Mouse (Mus musculus) hindbrain, postnatal 0 days (tissue): Measurements from ENCODE around the gene Cds1. TPM values are rescaled to one million over a fixed set of nuclear protein-coding genes. Genes with fewer than 3 reads are reported as not detected.
A peak's percentile ranks its signal among the peaks of the same experiment; 100 is the strongest.
"Not testable (repeated sequence)": the region's sequence is repeated elsewhere in the genome, so short reads cannot be mapped to it uniquely, and the experiment has no call there.

Experiments used
- ATAC-seq: fragments of 200-750 bp; cut with Nextera tagmentation; 2 replicates; pipeline ENCODE4 v1.8.0; 2017; ENCODE audit warnings: mild to moderate bottlenecking, moderate TSS enrichment, moderate library complexity
- DNase-seq: peaks from one replicate; pipeline ENCODE4 v3.0.0-alpha.2; 2015; ENCODE audit warnings: low spot score
- H3K27ac ChIP-seq: fragments of 300-500 bp; sonication (generic); 2 replicates; pipeline ENCODE4 v1.5.1; 2014; ENCODE audit warnings: mild to moderate bottlenecking
- H3K27me3 ChIP-seq: fragments of 300-500 bp; sonication (generic); 2 replicates; pipeline ENCODE4 v1.6.1; 2014; ENCODE audit warnings: low read length, mixed read lengths; ENCODE audit not compliant: insufficient read depth
- H3K36me3 ChIP-seq: fragments of 300-500 bp; sonication (generic); 2 replicates; pipeline ENCODE4 v1.6.1; 2014; ENCODE audit warnings: low read length, mixed read lengths; ENCODE audit not compliant: insufficient read depth
- H3K4me1 ChIP-seq: fragments of 300-500 bp; sonication (generic); 2 replicates; pipeline ENCODE4 v1.6.1; 2014; ENCODE audit warnings: antibody characterized with exemption, low read length, mixed read lengths; ENCODE audit not compliant: insufficient read depth
- H3K4me2 ChIP-seq: fragments of 300-500 bp; sonication (generic); 2 replicates; pipeline ENCODE4 v1.6.1; 2014; ENCODE audit warnings: low read depth, mild to moderate bottlenecking, low read length, moderate library complexity, mixed read lengths
- H3K4me3 ChIP-seq: fragments of 300-500 bp; sonication (generic); 2 replicates; pipeline ENCODE4 v1.5.1; 2014; ENCODE audit warnings: low read length
- H3K9ac ChIP-seq: fragments of 300-500 bp; sonication (generic); replicated peaks from 2 replicates; pipeline ENCODE4 v1.6.1; 2014; ENCODE audit warnings: mild to moderate bottlenecking, low read length, moderate library complexity, mixed read lengths
- H3K9me3 ChIP-seq: fragments of 300-500 bp; sonication (generic); 2 replicates; pipeline ENCODE4 v1.6.1; 2016; ENCODE audit warnings: low read length, mixed read lengths
- CTCF ChIP-seq: IDR thresholded peaks from 2 replicates; pipeline ENCODE4 v1.5.1; 2016; ENCODE audit warnings: antibody characterized with exemption, control low read depth, low read depth
- WGBS: fragments of 180-500 bp; shearing (Covaris S2); extraction: QIAGEN DNeasy Blood & Tissue Kit; methylation state at CpG from one replicate; pipeline ENCODE4 v1.1.7; 2014; 5-methylcytosine and 5-hydroxymethylcytosine counted together
- polyA plus RNA-seq: library from polyadenylated mRNA; unstranded; fragments of >200 nt; fragmentation: Nextera tagmentation; extraction: Ambion mirVana; gene quantifications from 2 replicates; pipeline ENCODE4 v1.2.1, GENCODE M21; 2015
- total RNA-seq: library from RNA; depleted of rRNA; stranded (reverse); fragments of >200 nt; gene quantifications from 2 replicates; pipeline ENCODE4 v1.2.3, GENCODE M21; 2014

Cds1 gene
- total and polyA plus RNA-seq, 2 experiments from 2014 or later = 11.1 to 20.2 TPM

DNA sequence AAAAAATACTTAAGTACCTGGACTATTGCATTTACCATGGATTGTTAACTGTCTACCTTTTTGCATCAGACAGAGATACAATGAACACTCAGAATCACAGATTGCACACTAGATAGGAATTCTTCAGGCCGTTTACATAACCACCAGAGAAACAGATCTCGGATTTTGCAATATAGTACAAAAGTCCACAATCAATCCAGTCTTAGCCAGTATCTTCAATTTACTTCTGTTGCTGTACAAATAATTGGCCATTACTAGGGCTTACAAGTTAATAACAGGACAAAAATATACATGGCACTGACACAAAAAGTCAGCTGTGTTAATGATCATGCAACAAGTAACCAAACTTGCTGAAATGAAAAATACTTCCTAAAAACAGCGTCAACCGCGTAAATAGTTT is 68.1 kb downstream of the Cds1 start:
- Histone ChIP-seq H3K4me1 (peaks cover 3% of the 10 kb centered on the region; the same call in 1 of the 2 replicates), H3K27me3 (no peaks in the 10 kb centered on the region), H3K4me3 (no peak overlapping the region), H3K4me2 (no peak overlapping the region), H3K36me3 (peaks cover 26% of the 10 kb centered on the region), H3K27ac (no peak overlapping the region), H3K9ac (no peak overlapping the region), H3K9me3 (no peaks in the 10 kb centered on the region)
- ATAC-seq (no peak), DNase-seq (no peak)
- 94% methylated on average over 5 of the region's 5 CpGs for WGBS
- TF ChIP-seq CTCF = no peak

DNA sequence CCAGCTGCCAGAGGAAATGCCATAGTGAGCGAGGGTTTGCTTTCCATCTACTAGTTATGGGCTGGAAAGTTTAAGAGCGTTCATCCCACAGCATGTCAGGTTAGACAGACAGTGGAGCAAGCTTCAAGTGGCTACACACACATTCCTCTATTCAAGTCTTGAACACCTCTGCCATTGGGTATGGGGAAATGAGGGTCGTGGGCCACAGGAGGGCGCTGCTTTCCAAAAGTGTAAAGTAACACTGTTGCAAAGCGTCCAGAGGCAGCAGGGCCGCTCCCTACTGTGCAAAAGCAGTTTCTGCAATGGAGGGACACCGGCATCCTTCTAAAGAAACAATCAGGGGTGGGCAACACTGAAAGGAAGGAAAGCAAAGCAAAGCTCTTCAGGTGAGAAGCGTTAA is 68.9 kb downstream of the Cds1 start:
- Histone ChIP-seq H3K27me3 (no peaks in the 10 kb centered on the region), H3K36me3 (peaks cover 26% of the 10 kb centered on the region), H3K9me3 (no peaks in the 10 kb centered on the region), H3K9ac (no peak overlapping the region), H3K4me1 (peaks cover 2% of the 10 kb centered on the region; the same call in 1 of the 2 replicates), H3K27ac (no peak overlapping the region), H3K4me3 (no peak overlapping the region), H3K4me2 (no peak overlapping the region)
- ATAC-seq (no peak), DNase-seq (no peak)
- 65% methylated on average over 8 of the region's 8 CpGs for WGBS
- TF ChIP-seq CTCF = peak; percentile 13; the same call in 1 of the 2 replicates

DNA sequence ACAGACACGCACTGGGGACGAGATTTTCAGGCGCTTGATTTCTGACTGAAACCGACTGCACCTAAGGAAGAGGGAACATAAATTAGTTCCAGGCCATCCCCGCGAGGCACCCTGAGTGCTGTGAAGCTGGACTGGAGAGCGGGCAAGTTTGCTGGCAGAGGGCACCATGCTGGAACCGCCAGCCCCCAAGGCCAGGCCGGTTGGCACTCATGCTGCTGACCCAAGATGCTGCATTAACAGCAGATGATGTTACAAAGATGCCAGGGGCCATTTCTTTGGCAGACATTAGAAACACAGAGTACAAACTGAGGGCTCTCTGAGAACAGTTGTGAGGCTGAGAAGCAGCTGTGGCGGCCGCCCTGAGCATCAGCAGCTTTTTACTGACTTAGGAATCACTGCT is 71.3 kb downstream of the Cds1 start:
- no peak for TF ChIP-seq CTCF
- H3K4me1 ChIP-seq = no peaks in the 10 kb centered on the region
- no peak overlapping the region for H3K9ac ChIP-seq
- H3K4me2 ChIP-seq = no peak overlapping the region
- H3K4me3 ChIP-seq = no peak overlapping the region
- H3K27ac ChIP-seq = no peak overlapping the region
- 86% methylated on average over 11 of the region's 11 CpGs for WGBS
- DNase-seq (no peak), ATAC-seq (no peak)
- no peaks in the 10 kb centered on the region for H3K27me3 ChIP-seq
- no peaks in the 10 kb centered on the region for H3K9me3 ChIP-seq
- peaks cover 37% of the 10 kb centered on the region for H3K36me3 ChIP-seq

DNA sequence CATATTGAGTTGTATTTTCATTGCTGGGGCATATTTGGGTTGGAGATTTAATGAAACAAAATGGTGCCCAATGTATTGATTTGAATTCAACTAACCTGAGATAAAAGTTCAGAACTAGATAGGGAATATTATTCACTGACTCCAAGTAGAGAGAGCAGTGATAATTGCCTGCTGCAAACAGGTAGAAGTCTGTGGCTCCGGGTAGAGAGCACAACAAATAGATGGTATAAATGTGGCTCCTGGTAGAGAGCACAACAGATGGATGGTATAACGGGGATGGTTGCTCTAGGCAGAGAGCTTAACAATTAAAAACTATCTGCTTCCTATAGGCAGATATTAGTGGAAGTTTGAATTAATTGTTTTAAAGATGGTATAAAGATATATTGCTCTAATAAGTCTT is 72.7 kb downstream of the Cds1 start:
- H3K4me3 ChIP-seq, H3K27ac ChIP-seq, H3K27me3 ChIP-seq, H3K4me1 ChIP-seq, H3K4me2 ChIP-seq, H3K9me3 ChIP-seq, DNase-seq, H3K9ac ChIP-seq, ATAC-seq: not testable (repeated sequence)
- peaks cover 48% of the 10 kb centered on the region for H3K36me3 ChIP-seq
- WGBS = 91% methylated on average over 2 of the region's 2 CpGs

DNA sequence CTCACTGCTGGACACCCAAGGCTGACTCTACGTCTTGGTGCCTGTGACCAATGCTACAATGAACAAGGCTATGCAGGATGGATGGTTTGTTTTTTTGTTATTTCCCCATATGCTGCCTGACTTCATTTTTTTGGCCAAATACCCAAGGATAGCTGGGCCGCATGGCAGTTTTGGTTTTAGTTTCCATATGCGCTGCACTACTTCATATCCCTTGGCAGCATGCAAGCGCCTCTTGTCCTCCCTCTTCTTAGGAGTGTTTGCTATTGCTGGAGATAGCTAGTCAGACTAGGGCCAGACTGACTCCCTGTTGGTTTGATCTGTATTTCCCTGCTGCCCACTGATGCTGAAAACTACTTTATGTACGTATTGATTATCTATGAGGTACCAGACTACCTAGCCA is 75.5 kb downstream of the Cds1 start:
- Histone ChIP-seq H3K4me2 (no peak overlapping the region), H3K27ac (no peak overlapping the region), H3K27me3 (no peaks in the 10 kb centered on the region), H3K4me1 (no peaks in the 10 kb centered on the region), H3K9me3 (no peaks in the 10 kb centered on the region), H3K9ac (no peak overlapping the region), H3K4me3 (no peak overlapping the region), H3K36me3 (peaks cover 63% of the 10 kb centered on the region)
- DNase-seq = no peak
- TF ChIP-seq CTCF = no peak
- no peak for ATAC-seq
- 95% methylated on average over 5 of the region's 5 CpGs for WGBS

DNA sequence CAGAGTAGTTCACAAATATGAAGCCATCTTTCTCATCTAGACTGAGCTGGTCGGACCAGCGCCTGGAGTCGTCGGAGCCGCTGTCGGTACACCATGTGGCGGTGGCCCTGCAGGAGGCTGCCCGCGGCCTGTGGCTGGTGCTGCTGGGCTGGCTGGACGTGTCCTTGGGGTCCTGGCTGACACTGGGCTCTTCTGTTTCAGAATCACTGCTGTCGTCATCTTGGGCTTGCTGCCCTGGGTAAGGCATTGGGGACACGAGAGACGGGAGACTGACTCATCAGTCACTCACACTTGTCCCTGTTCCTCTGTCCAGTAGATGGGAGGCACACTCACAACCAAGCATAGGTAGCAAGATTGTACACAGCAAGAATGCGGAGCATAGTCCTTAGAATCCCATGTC is 80.1 kb downstream of the Cds1 start:
- Histone ChIP-seq H3K27ac (no peak overlapping the region), H3K4me1 (no peaks in the 10 kb centered on the region), H3K4me3 (no peak overlapping the region), H3K36me3 (peaks cover 99% of the 10 kb centered on the region), H3K9ac (no peak overlapping the region), H3K9me3 (no peaks in the 10 kb centered on the region), H3K27me3 (no peaks in the 10 kb centered on the region), H3K4me2 (no peak overlapping the region)
- DNase-seq (no peak), ATAC-seq (no peak)
- no peak for TF ChIP-seq CTCF
- 91% methylated on average over 14 of the region's 14 CpGs for WGBS

DNA sequence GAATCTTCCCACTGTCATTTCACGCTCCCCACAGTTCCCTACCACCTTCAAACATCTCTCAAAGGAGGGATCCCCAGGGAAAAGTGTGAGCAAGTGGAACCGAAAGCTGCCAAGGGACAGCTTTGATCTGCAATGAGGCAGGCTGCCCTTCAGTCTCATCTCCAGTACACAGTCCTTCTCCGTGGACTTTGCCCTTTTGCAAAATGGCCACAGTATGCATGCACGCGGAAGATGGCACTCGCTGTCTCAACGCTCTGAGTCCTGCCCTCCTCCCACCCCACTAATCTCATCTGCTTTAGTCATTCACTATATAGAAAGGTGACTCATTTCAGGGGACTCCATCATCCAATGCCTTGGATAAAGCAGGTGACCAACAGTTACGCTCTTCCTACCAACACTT is 81.0 kb downstream of the Cds1 start:
- no peak for TF ChIP-seq CTCF
- no peak overlapping the region for H3K4me2 ChIP-seq
- H3K9me3 ChIP-seq = no peaks in the 10 kb centered on the region
- H3K27ac ChIP-seq = no peak overlapping the region
- ATAC-seq = no peak
- no peak overlapping the region for H3K4me3 ChIP-seq
- H3K36me3 ChIP-seq = peaks cover 100% of the 10 kb centered on the region
- no peaks in the 10 kb centered on the region for H3K27me3 ChIP-seq
- no peak for DNase-seq
- no peak overlapping the region for H3K9ac ChIP-seq
- no peaks in the 10 kb centered on the region for H3K4me1 ChIP-seq
- WGBS = 88% methylated on average over 8 of the region's 8 CpGs
